Mouse (Mus musculus) testis, adult 2 months (tissue): ENCODE results near the gene Dusp2.

ENCODE experiments used
- CTCF ChIP-seq: fragments of 200-500 bp; IDR thresholded peaks from 2 replicates; pipeline ENCODE4 v1.5.1; 2012; ENCODE audit warnings: low read depth, mild to moderate bottlenecking, inconsistent platforms, low read length, moderate library complexity; ENCODE audit not compliant: control insufficient read depth, insufficient read depth, insufficient replicate concordance
- POLR2A ChIP-seq: fragments of 200-500 bp; IDR thresholded peaks from 2 replicates; pipeline ENCODE4 v1.6.1; 2012; ENCODE audit warnings: low read depth, mild to moderate bottlenecking, inconsistent platforms, low read length, moderate library complexity; ENCODE audit not compliant: control insufficient read depth

GRCm38 (mm10) chr2:127336885-127337284, 926 bp downstream of the Dusp2 start:
- TF ChIP-seq CTCF (no peak), POLR2A (no peak)
